Mouse (Mus musculus) frontal cortex, postnatal 36 days (tissue): ENCODE measurements at regions not wholly inside any gene's neighbourhood (a gene's known extent, or its start where the extent isn't known, plus 50 kb on each side); places are given as distances from the start of the nearest gene placed in this dataset.
A peak's percentile ranks its signal among the peaks of the same experiment; 100 is the strongest.

Experiments used
- DNase-seq, 2 experiments: peaks; one replicate each; pipeline ENCODE4 v3.0.0; 2022; ENCODE audit warnings: low spot score in 2 of 2

DNA sequence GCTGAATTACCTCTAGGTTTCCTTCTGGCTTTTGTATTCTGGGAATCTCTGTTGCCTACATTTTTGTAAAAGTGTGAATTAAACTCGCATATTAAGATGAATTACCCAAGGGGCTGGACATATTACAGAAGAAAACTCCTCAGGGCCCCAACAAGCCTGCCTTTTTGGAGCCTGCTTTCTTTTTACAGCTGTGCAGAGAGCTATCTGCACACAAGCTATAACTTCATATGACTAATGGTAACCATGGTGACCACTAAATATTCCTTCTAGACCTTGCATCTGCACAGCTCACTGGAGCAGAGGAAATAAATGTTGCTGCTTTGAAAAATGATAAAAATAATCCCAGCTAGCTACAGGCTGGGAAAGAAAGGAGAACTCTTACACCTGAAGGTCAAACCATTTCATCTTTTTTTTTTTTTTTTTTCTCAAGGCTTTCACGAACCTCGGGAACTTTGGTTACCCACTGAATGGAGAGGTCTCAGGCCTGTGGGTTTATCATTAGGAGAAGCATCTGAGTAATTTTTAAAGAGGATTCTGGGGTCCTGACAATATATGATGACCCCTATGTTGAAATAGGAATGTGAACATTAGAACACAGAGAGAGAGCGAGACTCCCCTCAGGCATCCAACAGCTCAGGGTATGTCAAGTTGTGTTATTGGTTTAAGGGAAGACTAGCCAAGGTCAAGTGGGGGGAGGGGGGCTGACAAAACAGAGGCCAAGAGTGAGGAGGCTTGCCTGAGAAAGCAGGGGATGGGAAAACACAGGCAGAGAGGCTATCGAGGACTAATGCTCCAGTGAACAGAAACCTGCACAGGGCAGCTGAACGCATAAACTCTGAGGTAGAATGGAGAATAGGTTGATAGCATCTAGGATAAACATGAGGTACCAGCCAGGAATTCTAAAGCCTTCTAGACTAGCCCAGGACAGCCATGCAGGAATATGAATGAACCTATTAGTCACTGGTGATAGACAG is 188.4 kb downstream of the Phlda1 start:
- DNase-seq: no peak

DNA sequence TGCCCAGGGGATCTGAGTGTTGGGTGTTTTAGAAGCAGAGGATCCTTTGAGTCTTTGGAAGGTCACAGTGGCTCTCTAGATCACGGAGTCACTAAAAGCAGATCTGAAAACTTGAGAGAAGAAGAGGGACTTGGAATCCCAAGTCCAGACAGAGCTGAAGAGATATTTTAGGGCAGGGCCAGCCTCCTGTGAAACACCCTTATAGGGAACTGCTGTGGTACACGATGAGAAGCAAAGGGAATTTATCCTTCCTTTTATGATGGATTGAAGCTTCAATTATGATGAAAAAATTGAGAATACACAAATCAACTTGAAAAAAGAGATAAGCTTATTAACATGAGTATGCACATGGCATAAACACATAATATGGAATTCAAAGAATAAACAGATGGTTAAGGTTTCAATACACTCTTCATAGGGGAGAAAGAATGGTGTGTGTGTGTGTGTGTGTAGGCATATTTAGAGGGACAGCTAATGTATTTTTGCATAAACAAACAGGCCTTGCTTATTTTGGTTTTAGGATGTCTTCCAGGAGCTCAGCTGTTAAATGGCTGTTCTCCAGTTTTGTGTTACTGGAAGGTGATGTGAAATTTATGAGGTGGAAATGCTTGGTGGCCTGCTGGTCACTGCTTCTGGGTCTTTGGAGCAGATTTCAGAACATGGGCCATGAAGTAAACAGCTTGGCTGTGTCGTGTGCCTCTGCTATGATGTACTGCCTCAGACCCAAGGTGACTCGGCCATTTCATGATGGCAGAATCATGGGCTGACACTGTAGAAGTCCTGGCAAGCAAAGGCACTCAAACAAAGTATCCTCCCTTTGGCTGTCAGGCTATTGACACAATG is 190.1 kb downstream of the Phlda1 start:
- DNase-seq: no peak

DNA sequence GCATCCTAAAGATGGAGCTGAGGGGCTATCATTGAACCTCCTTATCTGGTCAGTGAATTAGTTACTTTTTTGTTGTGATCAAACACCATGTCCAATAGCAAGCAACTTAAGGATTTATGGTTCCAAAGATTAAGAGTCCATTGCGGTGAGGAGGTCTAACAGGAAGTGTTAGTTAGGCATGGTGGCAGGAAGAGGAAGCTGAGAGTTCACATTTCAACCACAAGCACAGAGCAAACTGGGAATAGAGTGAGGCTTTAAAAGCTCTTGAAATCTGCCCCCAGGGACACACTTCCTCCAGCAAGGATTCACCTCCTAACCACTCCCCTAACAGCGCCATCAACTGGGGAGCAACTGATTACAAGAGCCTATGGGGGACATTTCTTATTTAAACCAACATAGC is 190.9 kb downstream of the Phlda1 start:
- DNase-seq: no peak

DNA sequence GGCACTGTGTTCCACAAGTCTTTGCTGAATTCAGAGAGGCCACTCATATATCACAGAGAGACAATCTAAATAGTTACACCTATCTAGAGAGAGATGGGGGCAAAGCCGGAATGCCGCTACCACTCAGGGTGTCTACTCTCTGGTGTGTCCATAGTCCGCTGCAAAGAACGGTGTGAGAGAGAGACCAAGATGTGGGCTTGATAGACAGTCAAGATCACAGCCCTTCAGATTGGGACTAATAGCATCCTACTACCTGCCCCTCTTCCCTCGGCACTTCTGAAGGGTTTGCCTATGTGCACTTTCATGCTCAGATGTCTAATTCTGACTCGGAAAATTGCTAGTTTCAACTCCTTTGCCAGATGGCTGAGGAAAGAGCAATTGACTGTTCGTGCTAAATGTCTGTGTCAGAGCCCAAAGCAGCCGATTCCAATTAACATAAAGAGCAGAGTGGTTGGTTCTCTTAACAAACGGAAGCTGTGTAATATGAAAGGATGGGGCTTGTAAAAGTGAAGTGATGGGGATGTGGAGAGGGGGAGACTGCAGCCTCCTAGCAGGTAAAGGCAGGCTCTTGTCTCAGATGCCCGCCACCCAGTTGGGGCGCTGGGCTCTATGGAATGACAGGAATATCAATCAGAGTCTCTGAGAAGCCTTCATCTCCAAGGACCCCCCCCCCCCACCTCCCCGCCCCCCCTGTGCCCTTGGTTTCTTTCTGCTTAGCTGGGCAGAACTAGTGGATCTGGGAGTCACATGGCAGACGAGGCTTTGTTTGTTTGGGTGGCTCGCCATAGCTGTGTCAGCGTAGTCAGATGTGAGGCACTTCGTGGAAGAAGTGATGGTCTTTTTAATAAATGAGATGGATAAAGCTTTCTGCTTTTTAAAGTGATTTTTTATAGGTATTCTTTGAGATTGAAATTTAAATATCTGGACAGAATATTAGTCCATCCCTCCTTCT is 193.7 kb downstream of the Phlda1 start:
- peak in 1 of 2 experiments; percentile 24 for DNase-seq

DNA sequence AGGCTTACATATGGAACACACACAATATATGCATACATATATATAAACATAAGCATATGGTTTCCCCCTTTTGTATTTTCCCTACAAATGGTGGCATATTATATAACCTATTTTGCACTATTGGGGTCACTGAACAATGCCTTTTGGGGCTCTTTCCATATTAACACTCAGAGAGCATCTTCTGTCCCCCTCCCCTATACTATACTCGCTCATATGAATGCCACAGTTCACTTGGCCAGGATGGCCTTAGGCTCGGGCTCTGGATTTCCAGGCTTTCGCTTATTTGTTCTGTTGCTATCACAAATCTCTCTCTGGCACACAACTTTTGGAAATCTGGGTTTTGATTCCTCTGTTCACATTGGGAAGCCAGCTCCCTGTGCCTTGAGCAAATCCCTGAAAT is 194.5 kb downstream of the Phlda1 start:
- no peak for DNase-seq

DNA sequence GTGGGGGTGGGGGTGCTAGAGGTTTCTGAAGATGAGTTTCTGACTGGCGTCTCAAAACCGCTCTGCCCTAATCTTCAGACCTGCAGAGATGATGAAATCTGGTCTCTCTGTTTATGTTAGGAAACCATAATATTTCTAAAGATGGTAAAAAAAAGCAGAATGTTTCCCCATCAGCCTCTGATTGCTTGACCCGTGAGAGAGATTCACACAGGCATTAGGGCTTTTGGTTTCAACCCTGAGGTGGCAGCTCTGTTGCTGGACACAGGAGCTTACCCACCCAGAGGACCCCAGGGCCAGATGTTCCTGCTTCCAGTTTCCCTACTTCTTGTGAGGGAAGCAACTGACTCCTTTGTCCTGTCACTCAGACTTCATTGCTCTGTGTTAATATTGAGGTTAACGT is 195.1 kb downstream of the Phlda1 start:
- DNase-seq: no peak

DNA sequence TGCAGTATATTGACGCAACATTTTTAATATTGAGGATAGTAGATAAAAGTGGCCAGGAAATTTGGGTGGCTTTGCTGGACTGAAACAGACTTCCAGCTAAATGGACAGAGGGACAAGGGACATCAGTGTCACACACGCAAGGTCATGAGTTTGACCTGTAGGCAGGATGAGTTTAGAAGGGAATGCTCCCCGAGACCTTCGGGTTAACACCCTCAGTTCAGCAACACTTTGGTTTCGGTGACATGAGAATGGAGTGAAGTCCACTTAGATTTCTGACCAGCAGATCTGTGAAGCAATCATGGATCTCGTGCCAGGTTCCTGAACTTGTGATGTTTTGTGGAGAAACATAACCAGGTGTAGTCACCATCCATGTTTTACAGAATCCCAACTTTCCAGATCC is 196.3 kb downstream of the Phlda1 start:
- DNase-seq: no peak

DNA sequence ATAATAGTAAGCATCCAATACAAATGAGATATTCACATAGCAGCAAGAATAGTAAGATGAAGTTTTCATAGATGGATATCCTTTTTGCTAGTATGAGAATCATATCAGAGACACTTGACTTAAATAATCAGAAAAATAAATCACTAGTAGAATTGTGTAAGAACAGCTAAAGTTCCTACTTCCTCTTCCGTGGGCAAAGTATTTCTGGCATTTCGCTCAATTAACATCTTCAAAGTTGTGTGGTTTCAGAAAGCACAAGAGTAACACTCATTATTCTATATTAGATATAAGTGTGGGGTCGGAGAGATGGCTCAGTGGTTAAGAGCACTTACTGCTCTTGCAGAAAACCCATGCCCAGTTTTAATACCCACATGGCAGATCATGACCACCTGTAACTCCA is 197.4 kb downstream of the Phlda1 start:
- no peak for DNase-seq

DNA sequence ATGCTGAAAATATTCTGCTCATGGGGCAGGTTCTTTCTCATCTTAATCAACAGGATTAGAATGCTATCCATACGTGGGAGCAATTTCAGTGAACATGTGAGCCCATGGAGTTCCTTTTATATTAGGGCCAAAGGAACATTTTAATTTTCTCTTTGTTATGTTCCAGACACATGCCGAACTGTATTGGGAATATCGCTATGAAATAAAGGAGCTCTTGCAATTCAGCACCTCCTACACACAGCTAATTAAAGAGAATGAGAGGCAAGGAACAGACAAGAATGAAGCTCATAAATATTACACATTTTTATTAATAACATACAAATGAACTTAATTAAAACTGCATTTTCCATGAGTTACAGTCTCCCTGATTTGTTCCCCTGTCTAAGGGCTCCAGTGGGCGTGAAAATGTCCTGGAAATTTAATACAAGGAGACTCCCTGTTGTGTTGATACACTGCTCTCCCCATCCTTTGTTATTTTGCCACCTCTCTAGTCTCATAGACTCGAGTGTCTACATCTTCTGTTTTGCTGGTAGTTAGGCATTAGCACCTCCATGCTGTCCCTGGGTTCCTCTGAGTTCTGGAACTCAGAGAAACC is 205.5 kb downstream of the Phlda1 start:
- DNase-seq: no peak

DNA sequence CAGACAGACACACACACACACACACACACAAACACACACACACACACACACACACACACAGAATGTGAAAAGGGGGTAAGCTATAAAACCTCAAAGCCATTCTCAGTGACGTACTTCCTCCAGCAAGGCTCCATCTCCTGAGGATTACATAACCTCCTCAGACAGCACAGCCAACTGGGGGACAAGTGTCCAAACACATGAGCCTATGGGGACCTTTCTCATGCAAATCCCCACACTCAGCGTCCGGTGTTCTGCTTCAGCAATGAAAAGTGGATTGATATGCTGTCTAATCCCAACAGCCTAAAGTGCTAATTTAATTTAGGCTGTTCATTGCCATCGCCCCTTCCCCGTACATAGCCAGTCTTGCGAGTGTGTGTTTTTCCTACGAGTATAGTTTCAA is 206.9 kb downstream of the Phlda1 start:
- no peak for DNase-seq

DNA sequence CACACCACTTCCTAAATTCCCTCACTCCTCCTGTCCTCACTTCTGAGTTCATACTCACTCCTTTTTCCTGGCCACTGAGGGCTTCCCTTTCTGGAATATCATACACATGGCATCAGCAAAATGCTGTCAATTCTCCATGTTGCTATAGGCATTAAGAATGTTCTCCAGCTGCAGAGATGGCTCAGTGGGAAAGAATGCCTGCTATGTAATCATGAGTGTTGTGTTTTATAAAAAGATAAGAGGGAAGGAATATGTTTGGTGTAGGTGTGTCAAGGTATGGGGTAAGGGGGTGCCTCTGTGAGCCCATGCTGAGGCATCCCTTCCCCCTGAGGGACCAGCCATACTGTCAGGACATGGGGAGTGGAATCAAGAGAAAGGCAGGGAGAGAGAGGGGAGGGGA is 207.6 kb downstream of the Phlda1 start:
- DNase-seq: no peak

DNA sequence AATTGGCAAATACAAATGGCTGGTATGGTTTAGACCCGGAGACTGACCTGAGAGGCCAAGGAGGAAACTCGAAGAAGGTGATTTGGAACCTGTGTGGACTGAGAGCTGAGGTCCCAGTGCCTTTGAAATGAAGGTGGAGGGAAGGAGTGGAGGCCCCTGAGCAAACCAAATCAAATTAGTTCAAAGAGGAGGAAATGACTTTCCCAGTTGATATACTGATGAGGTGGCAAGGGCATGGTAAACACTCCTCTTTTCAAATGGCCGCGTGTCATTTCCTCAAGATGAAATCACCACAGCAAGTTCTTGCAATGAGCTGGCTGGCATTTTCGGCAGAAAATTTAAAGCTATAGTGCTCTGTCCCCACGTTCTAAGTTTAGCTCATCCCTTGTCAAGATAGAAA is 209.1 kb downstream of the Phlda1 start:
- DNase-seq: no peak

DNA sequence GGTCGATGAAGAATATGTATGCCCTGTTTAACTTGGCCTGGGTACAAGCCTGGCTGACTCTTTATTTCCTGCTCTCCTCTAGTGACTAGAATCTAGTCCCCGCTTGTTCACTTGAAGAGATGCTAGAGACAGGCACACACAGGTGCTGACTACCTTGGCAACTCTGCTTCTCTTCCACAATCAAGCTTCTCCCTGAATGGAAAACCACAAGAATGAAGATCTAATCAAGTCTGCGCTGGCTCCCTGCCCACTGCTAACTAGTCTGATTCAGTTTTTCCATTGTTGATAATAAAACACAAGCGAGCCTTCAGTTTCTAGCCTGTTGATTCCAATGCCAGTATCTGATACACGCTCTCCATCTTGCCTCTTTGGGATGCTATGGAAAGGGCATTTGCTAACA is 213.5 kb downstream of the Phlda1 start:
- no peak for DNase-seq

DNA sequence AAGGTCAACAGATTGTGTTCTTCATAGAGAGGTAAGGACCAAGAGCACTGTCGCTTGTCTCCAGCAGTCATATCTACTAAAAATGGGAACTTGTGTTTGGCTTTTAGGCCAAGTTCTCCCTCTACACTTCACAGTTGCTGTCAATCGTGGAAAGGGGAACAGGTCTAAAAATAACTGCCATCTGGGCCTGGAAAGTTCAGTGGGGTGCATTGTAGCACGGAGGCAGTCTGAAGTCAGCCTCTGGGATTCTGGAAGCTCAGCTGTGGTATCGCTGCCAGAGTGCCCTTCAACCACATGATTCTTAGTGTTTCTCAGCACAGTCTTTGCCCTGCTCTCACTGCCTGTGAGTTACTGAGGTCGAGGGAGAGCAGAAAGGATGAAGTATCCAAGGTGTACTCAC is 215.0 kb downstream of the Phlda1 start:
- DNase-seq: no peak

DNA sequence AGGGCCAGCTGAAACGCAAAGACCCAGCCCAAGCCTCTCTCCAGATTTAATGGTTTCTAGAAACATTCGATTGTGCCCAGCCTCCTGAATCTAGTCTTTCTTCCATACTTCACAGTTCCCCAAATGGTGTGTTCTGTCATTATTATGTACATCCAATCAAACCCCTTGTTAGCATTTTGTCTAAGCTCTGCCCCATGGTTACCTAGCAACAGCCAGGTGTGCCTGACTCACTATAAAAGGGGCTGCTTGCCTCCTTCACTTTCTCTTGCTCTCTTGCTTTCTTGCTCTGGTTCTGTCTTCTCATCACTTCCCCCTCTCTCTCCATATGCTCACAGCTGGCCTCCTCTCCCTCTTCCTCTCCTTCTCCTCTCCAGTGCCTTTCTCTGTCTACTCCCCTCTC is 217.8 kb downstream of the Phlda1 start:
- DNase-seq: no peak

DNA sequence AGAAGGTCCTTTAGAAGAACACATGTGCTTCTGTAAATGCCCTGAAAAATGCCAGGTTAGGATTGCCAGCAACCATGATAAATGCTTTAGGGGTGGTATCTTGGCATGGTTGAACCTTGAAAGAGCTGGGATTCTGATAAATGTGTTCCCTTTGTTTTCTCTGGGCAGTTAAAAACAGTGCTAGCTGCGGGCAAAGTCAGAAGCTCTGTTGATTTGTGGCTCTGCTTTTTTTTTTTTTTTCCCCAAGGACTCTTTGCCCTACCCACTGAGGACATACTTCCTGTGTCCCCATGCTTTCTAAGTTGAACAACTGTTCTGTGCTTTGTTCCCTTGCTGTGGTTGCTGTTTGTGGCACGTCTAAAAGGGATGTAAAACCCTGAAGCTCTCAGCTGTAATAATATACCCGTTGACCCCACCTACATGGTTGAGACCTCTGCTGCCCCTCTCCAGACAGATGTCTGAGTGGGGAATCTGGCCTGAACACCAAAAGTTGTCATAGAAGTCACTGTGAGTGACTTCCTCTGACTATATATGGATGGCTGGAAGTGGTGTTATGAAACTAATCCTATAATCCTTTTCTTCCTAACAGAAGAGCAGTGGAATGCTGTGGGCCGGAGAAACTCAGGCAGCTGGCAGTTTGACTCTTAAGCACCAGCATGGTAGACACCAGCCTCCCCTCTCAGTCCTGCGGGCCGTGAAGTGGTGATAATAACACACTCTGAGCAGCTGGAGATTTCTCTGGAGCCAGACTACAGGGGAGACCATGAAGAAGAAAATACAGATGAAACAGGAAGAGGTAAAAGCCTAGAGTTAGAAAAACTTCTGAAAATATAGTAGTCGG is 218.7 kb downstream of the Phlda1 start:
- no peak for DNase-seq

DNA sequence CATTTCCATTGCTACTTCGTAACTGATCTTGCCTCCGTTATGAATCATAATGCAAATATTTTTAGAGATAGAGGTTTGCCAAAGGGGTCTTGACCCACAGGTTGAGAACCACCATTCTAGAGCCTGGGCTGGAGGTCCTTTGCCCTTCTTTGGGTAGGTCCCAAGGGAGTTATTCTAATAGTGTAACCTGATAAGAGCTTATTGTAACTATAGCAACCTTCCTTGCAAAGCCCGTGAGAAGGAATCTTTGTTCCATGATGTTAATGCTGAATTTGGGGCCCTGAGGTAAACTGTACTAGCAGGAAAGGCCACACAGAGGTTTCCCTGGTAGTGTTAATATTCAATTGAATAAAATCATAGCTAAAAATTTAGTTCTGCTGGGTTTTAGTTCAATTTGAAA is 229.9 kb downstream of the Phlda1 start:
- DNase-seq: no peak

DNA sequence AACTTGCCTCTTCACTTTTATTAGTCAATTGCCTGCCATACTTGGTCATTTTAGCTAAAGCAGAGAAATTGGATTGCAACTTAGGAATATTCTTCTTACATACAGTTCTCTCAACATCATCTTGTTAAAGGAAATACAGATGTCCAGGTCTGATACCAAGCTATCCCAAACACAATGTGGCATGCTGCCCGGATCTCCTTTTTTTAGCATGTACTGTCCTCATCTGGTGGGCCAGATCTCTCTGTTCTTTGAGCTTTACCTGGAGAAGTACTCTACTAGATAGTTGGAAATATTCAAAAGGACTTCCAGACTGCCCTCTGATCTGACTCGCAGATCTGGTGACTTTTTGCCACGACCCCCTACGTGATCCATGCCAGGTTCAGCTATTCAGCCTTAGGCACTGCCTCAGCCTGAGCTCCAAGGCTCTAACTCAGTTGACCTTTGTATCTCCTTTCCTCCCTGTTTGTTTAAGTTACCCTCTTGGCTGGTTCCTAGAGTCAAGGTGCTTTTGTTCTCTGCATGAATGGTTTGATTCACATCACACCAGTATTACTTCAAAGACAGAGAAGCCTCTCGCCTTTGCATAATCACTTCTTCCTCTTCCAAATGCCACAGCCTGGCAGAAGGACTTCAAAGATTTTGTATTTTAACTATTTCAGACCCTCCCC is 232.9 kb upstream of the Krr1 start:
- DNase-seq: no peak

DNA sequence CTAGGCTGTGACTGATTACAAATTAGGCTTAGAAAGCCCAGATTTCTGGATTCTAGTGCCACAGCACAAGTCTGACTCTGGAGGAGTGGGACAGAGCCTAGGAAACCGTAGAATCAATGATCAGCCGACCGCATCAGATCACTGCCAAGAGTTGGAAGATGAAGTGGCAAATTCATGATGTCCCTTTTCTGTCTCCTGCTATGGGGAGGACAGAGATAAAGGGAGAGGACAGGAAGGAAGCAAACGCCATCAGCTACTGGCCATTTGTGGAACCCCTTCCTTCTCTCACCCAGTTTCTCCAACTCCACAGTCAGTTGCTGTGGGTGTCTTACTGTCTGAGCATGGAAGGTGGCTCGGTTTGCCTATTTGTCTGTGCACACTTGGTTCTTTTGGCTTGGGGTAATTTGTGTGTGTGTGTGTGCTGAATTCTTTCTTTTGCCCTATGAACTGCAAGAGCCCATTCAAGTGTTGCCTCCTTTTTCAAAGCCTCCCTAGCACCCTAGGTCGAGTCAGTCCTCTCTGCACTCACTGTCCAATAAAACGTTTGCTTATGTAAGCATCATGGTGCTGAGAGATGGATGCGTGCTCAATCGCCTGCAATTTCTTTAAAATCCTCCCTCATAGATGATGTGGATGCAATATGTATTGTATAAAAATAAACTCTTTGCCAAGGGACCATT is 231.7 kb upstream of the Krr1 start:
- DNase-seq: no peak
